Mouse (Mus musculus) stomach, embryonic 14.5 days (tissue): ENCODE data around the gene Igflr1. TPM values are rescaled to one million over a fixed set of nuclear protein-coding genes. Genes with fewer than 3 reads are reported as not detected.

Experiments used
- ATAC-seq: fragments of 200-750 bp; cut with Nextera tagmentation; 2 replicates; pipeline ENCODE4 v1.8.0; 2017; ENCODE audit warnings: low read depth, moderate TSS enrichment; ENCODE audit not compliant: insufficient number of reproducible peaks, insufficient read depth, low FRiP score
- H3K27ac ChIP-seq: fragments of 300-500 bp; sonication (generic); 2 replicates; pipeline ENCODE4 v1.5.1; 2014; ENCODE audit warnings: mild to moderate bottlenecking, low read length, moderate library complexity, mixed read lengths
- H3K27me3 ChIP-seq: fragments of 300-500 bp; sonication (generic); 2 replicates; pipeline ENCODE4 v1.6.1; 2014; ENCODE audit warnings: low read length, control low read depth, mixed read lengths; ENCODE audit not compliant: control insufficient read depth, insufficient read depth
- H3K36me3 ChIP-seq: fragments of 300-500 bp; sonication (generic); 2 replicates; pipeline ENCODE4 v1.6.1; 2014; ENCODE audit warnings: mild to moderate bottlenecking, control low read depth, low read length, moderate library complexity, mixed read lengths; ENCODE audit not compliant: control insufficient read depth, insufficient read depth
- H3K4me1 ChIP-seq: fragments of 300-500 bp; sonication (generic); 2 replicates; pipeline ENCODE4 v1.6.1; 2014; ENCODE audit warnings: low read length, control low read depth, mixed read lengths; ENCODE audit not compliant: control insufficient read depth, insufficient read depth
- H3K4me2 ChIP-seq: fragments of 300-500 bp; sonication (generic); replicated peaks from 2 replicates; pipeline ENCODE4 v1.6.1; 2014; ENCODE audit warnings: low read depth, low read length, control low read depth
- H3K4me3 ChIP-seq: fragments of 300-500 bp; sonication (generic); 2 replicates; pipeline ENCODE4 v1.5.1; 2014; ENCODE audit warnings: low read depth, low read length, control low read depth
- H3K9ac ChIP-seq: fragments of 300-500 bp; sonication (generic); replicated peaks from 2 replicates; pipeline ENCODE4 v1.6.1; 2014; ENCODE audit warnings: low read depth, mild to moderate bottlenecking, control low read depth, low read length, moderate library complexity, mixed read lengths
- H3K9me3 ChIP-seq: fragments of 300-500 bp; sonication (generic); 2 replicates; pipeline ENCODE4 v1.6.1; 2016; ENCODE audit warnings: low read depth, low read length, control low read depth; ENCODE audit not compliant: control insufficient read depth
- WGBS: fragments of 180-500 bp; shearing (Covaris S2); extraction: QIAGEN DNeasy Blood & Tissue Kit; methylation state at CpG from one replicate; pipeline ENCODE4 v1.1.7; 2014; 5-methylcytosine and 5-hydroxymethylcytosine counted together
- polyA plus RNA-seq: library from polyadenylated mRNA; unstranded; fragments of >200 nt; fragmentation: Nextera tagmentation; extraction: Ambion mirVana; gene quantifications from 2 replicates; pipeline ENCODE4 v1.2.1, GENCODE M21; 2014

Igflr1 gene
- polyA plus RNA-seq, 1 experiment from 2014 or later: 1.3 TPM

- Histone ChIP-seq H3K4me3 (peak overlapping the region; percentile 68), H3K27ac (peak overlapping the region; percentile 28; the same call in 1 of the 2 replicates), H3K9ac (peak overlapping the region; percentile 62), H3K36me3 (peaks cover 20% of the 10 kb centered on the region), H3K27me3 (no peaks in the 10 kb centered on the region), H3K9me3 (no peaks in the 10 kb centered on the region), H3K4me2 (peak overlapping the region; percentile 90), H3K4me1 (peaks cover 11% of the 10 kb centered on the region; the same call in 1 of the 2 replicates)
- no peak for ATAC-seq
- WGBS: 15% methylated on average over 12 of the region's 12 CpGs
Measured at GRCm38 (mm10) chr7:30558656-30559442, 6.4 kb upstream of the Igflr1 start.

- H3K9ac ChIP-seq: peak within 1 kb of the TSS; percentile 62
- H3K27ac ChIP-seq: peak within 1 kb of the TSS; percentile 28; the same call in 1 of the 2 replicates
- no peaks in the 10 kb centered on the region for H3K27me3 ChIP-seq
- peaks cover 22% of the 10 kb centered on the region for H3K36me3 ChIP-seq
- WGBS: under 1% methylated on average over 20 of the region's 20 CpGs
- no peaks in the 10 kb centered on the region for H3K9me3 ChIP-seq
- H3K4me1 ChIP-seq: peaks cover 11% of the 10 kb centered on the region; the same call in 1 of the 2 replicates
- ATAC-seq: peak; percentile 87
- H3K4me2 ChIP-seq: peak within 1 kb of the TSS; percentile 90
- peak within 1 kb of the TSS; percentile 68 for H3K4me3 ChIP-seq
Measured at GRCm38 (mm10) chr7:30559443-30559954, 5.7 kb upstream of the Igflr1 start, which contains the start of gene Lin37. Gene Lin37, minus strand, starts transcription at chr7:30559838.

GRCm38 (mm10) chr7:30560296-30560695 lies 4.9 kb upstream of the Igflr1 start:
- Histone ChIP-seq H3K27me3 (no peaks in the 10 kb centered on the region), H3K9ac (no peak overlapping the region), H3K9me3 (no peaks in the 10 kb centered on the region), H3K4me3 (peak overlapping the region; percentile 68; the same call in 1 of the 2 replicates), H3K4me2 (peak overlapping the region; percentile 36), H3K27ac (no peak overlapping the region), H3K4me1 (peaks cover 11% of the 10 kb centered on the region; the same call in 1 of the 2 replicates), H3K36me3 (peaks cover 23% of the 10 kb centered on the region)
- no peak for ATAC-seq
- 60% methylated on average over 2 of the region's 2 CpGs for WGBS

- Histone ChIP-seq H3K9ac (peak overlapping the region; percentile 55), H3K27me3 (no peaks in the 10 kb centered on the region), H3K9me3 (no peaks in the 10 kb centered on the region), H3K4me2 (peak overlapping the region; percentile 77), H3K27ac (peak overlapping the region; percentile 76), H3K36me3 (peaks cover 15% of the 10 kb centered on the region), H3K4me1 (peaks cover 11% of the 10 kb centered on the region; the same call in 1 of the 2 replicates), H3K4me3 (peak overlapping the region; percentile 59)
- no peak for ATAC-seq
- under 1% methylated on average over 27 of the region's 27 CpGs for WGBS
Measured at GRCm38 (mm10) chr7:30562526-30563116, 2.6 kb upstream of the Igflr1 start.

GRCm38 (mm10) chr7:30563117-30563905 lies 1.9 kb upstream of the Igflr1 start, which contains the start of the genes U2af1l4, Gm49396 and Psenen:
Gene U2af1l4, plus strand, starts transcription at chr7:30563301.
Gene Gm49396, plus strand, starts transcription at chr7:30563344.
Gene Psenen, minus strand, starts transcription at chr7:30563627.
- H3K27me3 ChIP-seq: no peaks in the 10 kb centered on the region
- H3K36me3 ChIP-seq: peaks cover 17% of the 10 kb centered on the region
- H3K27ac ChIP-seq: peak within 1 kb of the TSS; percentile 96
- peak within 1 kb of the TSS; percentile 59 for H3K4me3 ChIP-seq
- under 1% methylated on average over 45 of the region's 45 CpGs for WGBS
- no peaks in the 10 kb centered on the region for H3K9me3 ChIP-seq
- H3K9ac ChIP-seq: peak within 1 kb of the TSS; percentile 55
- H3K4me2 ChIP-seq: peak within 1 kb of the TSS; percentile 77
- peak; percentile 87 for ATAC-seq
- H3K4me1 ChIP-seq: peaks cover 7% of the 10 kb centered on the region; the same call in 1 of the 2 replicates

DNA sequence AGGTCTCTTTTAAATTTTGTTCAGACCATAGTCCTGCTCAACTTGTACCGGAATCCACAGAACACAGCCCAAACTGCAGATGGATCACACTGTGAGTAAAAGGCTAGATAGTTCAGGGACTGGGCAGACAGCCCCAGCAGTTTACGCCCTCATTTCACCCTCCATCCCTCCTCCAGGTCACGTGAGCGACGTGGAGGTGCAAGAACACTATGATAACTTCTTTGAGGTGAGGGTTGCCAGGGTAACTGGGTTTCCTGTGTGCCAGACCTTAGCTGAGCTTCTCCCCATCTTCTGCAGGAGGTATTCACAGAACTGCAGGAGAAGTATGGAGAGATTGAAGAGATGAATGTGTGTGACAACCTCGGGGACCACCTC lies 1.3 kb upstream of the Igflr1 start:
- Histone ChIP-seq H3K36me3 (peaks cover 23% of the 10 kb centered on the region), H3K4me2 (peak overlapping the region; percentile 55), H3K4me3 (peak overlapping the region; percentile 59), H3K9me3 (no peaks in the 10 kb centered on the region), H3K9ac (0 out of 2 replicates have a peak overlapping the region, but pooled peaks have one; percentile 21), H3K27ac (peak overlapping the region; percentile 96), H3K4me1 (0 out of 2 replicates have a peak, but pooled peaks cover 1% of the 10 kb centered on the region), H3K27me3 (no peaks in the 10 kb centered on the region)
- WGBS: 25% methylated on average over 6 of the region's 6 CpGs
- ATAC-seq: no peak

GRCm38 (mm10) chr7:30566033-30566432 lies 806 bp downstream of the Igflr1 start:
- H3K27ac ChIP-seq: no peak overlapping the region
- peaks cover 45% of the 10 kb centered on the region for H3K36me3 ChIP-seq
- H3K4me3 ChIP-seq: no peak overlapping the region
- H3K4me1 ChIP-seq: no peaks in the 10 kb centered on the region
- no peaks in the 10 kb centered on the region for H3K9me3 ChIP-seq
- H3K4me2 ChIP-seq: no peak overlapping the region
- ATAC-seq: no peak
- no peaks in the 10 kb centered on the region for H3K27me3 ChIP-seq
- no peak overlapping the region for H3K9ac ChIP-seq
- 80% methylated on average over 9 of the region's 9 CpGs for WGBS

GRCm38 (mm10) chr7:30567555-30567954 lies 2.3 kb downstream of the Igflr1 start:
- WGBS: 88% methylated on average over 11 of the region's 11 CpGs

More at GRCm38 (mm10) chr7:30567555-30567954, 2.3 kb downstream of the Igflr1 start:
- H3K9ac ChIP-seq: no peak overlapping the region
- H3K4me2 ChIP-seq: no peak overlapping the region
- H3K36me3 ChIP-seq: peaks cover 58% of the 10 kb centered on the region
- no peaks in the 10 kb centered on the region for H3K4me1 ChIP-seq
- H3K4me3 ChIP-seq: no peak overlapping the region
- H3K9me3 ChIP-seq: no peaks in the 10 kb centered on the region
- no peak for ATAC-seq
- H3K27me3 ChIP-seq: no peaks in the 10 kb centered on the region
- no peak overlapping the region for H3K27ac ChIP-seq
